Mouse (Mus musculus): ENCODE results near the gene Vps13a.

Gene Vps13a

DNA sequence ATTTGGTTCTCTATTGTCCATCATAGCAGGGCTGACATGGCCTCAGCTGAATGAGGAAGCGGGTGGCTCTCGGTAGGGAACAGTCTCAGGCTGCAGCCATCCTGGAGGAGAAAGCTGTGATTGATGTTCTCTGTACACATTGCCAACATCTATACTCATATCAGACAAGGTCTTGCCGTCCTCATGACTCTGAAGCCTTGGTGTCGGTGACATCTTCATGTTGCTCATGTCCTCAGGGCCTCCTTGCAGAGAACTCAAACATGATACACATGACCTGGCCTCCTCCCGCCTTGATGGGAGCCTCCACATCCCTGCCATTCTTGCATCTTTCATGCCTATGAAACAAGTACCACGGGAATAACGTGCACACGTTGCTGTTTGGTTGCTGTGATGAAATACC, 200.2 kb downstream of the Vps13a start:
- no peak for DNase-seq (ENCODE audit: low spot score in 2 of 2)

DNA sequence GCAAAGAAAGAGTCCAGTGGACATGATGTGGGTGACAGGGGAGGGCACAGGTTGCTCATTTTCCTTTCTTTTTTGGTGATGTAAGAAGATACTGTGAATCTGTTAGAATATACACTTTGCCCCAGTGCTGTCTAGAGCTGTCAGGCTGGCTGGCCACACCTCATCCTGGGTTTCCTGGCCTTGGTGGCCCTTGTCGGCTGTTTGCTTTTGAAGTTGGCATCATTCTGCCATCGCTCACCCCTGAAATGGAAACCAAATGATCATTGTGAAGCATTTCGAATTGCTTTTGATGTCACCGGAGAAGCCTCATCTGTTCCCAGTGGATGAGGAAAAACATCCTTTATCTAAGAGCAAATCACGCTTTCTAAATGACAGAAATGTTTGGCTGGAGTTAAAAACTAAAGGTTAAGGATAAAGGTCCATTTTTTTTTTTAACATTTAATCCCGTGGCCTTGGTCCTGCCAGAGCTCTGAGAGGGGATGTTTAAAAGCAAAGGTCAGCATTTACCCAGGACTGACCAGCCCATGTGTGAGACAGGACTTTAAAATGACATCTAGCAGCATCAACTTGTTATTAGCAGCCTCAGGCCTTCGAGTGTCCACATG, 201.0 kb downstream of the Vps13a start:
- no peak for DNase-seq (ENCODE audit: low spot score in 2 of 2)

DNA sequence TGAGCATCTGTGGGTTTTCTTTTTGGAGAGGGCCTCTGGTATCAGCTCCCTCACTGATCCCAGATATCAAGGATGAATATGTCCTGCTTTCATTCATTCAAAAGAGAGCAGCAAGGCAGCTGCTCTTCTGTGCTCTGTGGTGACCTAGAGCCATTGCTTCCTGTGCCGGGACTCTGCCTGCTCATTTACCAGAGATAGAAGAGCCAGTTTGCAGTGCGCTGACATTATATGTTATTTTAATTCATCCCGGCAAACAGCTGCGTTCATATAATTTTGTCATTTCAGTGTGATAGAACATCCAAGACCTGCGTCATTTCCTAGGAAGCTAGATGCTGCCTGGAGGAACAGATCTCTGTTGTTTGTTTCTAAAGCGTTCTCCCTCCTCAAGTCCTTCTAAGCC, 203.9 kb downstream of the Vps13a start:
- DNase-seq (ENCODE audit: low spot score in 2 of 2) = no peak

Data from frontal cortex, postnatal 25 days (tissue).